Mouse (Mus musculus): ENCODE measurements around the gene Cyp2j6.

DNA sequence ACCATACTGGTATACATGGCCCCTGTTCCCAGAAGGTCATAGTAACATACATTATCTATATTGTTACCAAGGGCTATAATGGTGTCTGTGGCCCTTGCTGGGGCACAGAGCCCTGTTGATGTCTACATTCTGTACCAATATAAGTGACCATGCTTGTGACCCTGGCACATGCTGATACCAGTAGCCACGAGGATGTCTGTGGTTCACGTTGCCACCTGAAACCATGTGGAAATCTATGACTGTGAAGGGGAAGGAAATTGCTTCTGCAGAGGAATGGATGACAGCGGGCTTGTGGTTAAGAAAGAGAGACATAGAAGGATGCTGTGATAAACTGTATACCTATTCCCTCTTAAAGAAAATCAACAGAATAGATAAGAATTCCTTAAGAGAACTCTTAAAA lies 43.4 kb downstream of the Cyp2j6 start:
- TF ChIP-seq CTCF (IDR thresholded peaks at IDR 0.05; ENCODE audit: borderline replicate concordance, insufficient read depth, low read depth, low read length) (no peak), POLR2A (IDR thresholded peaks at IDR 0.05; ENCODE audit: borderline replicate concordance, insufficient read depth, low read length) (no peak)
